Mouse (Mus musculus) cerebellum, adult 2 months (tissue): ENCODE measurements at regions not wholly inside any gene's neighbourhood (a gene's known extent, or its start where the extent isn't known, plus 50 kb on each side); places are given as distances from the start of the nearest gene placed in this dataset.

Source experiments
- CTCF ChIP-seq: fragments of 200-500 bp; IDR thresholded peaks from 2 replicates; pipeline ENCODE4 v1.5.1; 2011; ENCODE audit warnings: low read depth, mild to moderate bottlenecking, control low read depth, low read length, moderate library complexity, borderline replicate concordance; ENCODE audit not compliant: insufficient read depth
- POLR2A ChIP-seq: fragments of 200-500 bp; IDR thresholded peaks from 2 replicates; pipeline ENCODE4 v1.6.1; 2011; ENCODE audit warnings: low read length, control low read depth, borderline replicate concordance; ENCODE audit not compliant: insufficient read depth

DNA sequence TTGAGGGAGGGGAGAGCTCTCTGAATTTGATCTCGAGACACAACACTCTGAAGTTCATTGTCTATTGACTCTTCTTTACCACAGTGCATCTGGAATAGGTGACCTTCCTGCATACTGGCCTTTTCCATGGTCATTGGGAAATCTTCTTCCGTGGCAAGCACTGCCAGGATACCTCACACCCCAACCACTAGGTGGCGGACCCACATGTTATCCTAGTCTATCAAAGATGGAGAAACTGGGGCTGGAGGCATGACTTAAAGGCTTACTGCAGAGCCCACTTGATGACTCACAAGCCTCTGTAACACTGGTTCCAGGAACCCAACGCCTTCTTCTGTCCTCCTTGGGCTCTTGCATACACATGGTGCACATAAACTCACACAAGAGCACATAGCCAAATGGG is 467.2 kb upstream of the Mgmt start:
- TF ChIP-seq POLR2A (no peak), CTCF (no peak)
